Mouse (Mus musculus): ENCODE results near the gene Wwox. TPM values are rescaled to one million over a fixed set of nuclear protein-coding genes. Genes with fewer than 3 reads are reported as not detected.

Wwox gene
- polyA plus RNA-seq, 1 experiment, result 11.6 TPM

DNA sequence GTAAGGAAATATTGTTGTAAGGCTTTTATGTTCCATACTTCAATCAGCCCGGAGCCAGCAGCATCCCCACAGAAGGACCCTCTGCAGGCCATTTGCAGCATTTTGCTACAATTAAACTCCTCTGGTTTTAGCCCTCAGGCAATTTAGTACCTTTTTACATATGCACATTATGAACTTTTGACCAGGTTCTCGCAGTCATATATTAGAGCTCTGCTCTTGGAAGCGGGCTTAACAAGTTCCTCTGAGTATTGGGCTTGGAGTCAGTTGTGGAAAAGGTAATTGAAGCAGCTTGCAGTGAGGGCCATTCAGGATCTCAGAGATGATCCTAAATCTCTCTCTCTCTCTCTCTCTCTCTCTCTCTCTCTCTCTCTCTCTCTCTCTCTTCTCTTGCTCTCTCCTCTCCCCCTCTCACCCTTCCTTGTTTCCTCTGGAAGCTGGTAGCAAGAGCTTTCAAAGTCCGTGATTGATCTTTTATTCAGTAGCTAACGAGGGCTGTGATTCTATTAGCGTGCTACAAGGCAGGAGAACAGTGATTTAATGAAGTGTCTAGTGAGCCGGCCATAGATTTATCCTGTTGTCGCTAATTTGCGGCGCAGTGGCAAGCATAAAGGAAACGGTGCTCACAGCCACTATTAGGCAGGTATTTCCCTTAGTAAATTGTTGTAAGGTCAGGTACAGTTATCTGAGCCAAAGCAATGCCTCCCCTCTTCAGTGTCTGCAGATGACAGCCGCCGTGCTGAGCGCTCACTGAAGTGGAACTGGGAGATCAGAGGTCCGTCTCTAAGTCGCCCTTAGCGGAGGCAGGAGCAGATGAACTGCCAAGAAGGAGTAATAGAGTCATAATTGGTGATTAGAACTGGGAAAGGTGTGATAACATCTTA is 292.0 kb downstream of the Wwox start:
- no peak for DNase-seq (ENCODE audit: low read depth)

DNA sequence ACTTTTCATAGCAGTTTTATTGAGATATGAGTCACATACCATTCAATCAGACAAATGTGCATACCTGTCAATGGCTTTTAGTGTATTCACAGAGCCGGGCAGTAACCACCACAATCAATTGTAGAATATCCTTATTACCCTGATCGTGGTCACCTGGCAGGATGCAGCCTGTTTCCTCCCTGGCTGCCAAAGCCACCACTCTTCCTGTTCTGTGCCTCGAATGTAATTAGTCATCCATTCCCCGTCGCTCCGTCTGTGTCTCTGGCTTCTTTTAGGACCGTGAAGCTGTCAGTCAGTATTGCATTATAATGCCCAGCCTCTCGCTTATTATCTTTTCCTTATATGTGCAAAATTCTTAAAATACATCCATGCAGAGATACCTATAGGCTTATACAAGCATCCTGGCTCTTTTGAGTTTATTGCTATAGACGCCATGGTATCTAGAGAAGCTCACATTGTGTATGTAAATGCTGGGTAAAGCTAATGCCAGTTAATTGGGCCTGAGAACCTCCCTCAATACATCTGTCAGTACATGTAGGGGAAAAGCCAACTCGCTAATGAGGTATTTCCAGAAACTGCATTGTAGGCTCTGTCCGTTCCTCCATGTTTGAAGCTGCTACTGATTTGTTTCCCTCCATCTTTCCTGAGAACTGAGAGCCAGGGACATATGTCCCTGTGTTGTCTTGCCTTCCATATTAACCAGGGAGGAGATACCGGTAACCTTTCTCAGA is 303.9 kb downstream of the Wwox start:
- DNase-seq (ENCODE audit: low read depth), result no peak

DNA sequence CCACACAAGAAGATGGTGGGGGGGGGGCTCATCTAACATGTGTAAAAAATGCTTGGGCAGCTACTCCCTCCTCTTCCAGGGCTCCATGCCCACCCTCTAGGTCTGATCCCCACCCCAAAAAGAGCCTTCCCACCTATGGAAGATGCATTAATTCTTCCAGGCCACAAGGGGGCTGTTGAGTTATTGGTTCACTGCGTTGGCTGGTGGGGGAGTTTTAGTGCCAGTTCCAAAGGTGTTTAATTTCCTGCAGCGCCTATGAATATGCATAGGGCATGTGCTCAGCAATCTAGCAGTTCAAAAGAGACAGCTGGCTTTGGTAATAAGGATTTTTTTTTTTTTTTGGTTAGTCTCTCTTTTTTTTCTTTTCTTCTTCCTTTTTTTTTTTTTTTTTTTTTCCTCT is 306.9 kb downstream of the Wwox start:
- no peak for DNase-seq (ENCODE audit: low read depth)

DNA sequence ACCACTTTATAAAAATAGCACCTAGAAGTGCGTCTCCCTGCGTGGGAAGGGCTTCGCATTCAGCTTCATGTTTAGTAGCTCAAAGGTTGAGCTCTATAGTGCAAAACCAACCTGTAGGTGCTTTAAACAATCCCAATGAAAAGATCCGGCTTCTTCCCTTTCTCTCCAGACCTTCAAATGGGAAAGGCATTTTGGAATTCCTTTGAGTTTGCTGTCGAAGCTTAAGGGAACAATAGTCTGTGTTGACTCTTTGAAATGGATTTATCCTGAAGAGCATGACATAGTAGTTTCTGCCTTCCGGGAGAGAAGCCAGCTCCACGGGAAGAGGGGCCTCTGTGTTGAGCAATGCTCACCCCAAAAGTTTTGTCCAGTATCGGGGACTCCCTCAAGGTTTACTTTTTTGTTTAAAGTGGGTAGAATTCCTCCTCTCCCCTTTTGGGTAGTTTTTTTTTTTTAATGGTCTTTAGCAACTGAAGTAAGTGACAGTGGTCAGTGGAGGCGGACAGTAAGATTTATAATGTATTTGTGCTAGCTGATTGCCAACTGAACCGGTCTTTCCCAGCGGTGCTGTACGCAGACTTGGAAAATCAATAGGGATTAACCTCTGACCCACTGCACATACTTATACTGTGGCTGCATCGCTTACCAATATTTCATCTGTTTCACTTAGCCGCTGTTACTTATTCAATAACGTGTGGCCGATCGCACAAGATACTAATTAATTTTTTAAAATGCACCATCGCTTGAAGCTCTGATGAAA is 312.1 kb downstream of the Wwox start:
- DNase-seq (ENCODE audit: low read depth), result peak; percentile 22

DNA sequence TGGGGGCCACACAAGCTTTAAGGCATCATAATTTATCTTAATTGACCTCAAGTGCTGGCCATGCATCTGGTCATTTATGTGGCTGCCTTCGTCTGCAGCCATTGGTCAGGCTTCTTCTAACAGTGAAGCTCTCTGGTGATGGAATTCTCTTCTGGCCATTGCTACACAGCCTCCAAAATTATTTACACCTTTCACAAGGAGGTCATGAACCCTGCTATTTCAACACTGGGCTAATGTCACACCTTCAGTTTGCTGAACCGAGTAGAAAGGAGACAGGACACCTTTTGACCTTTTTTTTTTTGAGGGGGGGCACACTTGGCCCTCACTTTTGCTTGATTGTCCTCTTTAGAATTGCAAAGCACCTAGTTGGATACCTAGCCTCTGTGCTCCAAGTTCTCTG is 320.2 kb downstream of the Wwox start:
- DNase-seq (ENCODE audit: low read depth), result no peak

DNA sequence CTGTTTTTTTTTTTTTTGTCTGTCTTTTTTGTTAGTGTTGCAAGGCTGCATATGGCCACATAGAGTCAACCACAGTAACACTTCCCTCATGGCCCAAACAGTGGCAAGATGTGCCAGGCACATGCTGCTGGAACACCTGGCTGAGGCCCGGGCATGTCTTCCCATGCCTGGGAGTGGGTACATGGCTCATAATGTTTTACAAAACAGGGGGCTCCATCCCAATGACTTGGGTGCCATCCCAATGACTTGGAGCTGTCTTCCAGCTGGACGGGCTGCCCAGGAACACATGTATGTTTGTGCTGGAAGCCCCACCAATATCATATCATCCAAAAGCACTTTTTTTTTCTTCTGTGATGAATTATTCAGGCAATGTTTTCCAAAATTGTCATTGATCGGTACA is 329.1 kb downstream of the Wwox start:
- no peak for DNase-seq (ENCODE audit: low read depth)

DNA sequence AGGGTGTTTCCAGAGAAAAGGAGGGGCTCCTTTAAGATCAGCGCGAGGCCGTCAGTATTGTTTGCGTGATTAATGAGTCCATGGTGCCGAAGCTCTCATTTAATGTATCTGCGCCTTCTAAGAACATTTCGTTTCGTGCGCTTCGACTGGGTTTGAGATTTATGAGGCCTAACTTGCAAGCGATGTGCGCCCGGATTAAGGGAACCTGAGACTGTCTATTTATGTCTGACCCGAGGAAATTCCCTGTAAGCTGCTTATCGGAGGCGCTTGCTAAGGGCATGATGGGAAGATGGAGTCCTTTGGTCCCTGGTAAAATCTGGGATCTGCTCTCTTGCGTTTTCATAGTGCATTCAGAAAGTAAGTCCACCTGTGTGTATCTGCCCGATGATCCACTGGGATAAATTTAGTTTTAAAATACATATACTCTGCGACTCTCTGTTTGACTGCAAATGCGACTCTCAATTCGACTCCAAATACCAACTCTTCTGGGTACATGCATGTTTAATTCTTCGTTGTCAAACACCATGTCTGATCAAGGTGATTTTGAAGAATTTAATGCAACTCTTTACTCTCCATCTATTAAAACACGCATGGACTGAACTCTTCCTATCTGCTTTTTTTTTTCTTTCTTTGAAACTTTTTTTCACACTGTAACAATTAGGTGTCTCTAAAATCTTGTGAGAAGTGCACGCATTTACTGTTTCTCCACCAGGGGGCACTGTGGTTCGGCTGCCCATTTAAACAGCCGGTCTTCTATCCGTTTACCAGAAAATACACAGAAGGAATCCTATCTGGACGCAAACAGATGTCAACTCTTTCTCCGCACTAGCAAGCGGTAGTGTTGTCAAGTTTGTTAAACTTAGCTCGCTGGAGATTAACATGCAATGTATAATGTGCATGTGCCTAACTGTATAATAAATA is 331.7 kb downstream of the Wwox start:
- DNase-seq (ENCODE audit: low read depth), result no peak

DNA sequence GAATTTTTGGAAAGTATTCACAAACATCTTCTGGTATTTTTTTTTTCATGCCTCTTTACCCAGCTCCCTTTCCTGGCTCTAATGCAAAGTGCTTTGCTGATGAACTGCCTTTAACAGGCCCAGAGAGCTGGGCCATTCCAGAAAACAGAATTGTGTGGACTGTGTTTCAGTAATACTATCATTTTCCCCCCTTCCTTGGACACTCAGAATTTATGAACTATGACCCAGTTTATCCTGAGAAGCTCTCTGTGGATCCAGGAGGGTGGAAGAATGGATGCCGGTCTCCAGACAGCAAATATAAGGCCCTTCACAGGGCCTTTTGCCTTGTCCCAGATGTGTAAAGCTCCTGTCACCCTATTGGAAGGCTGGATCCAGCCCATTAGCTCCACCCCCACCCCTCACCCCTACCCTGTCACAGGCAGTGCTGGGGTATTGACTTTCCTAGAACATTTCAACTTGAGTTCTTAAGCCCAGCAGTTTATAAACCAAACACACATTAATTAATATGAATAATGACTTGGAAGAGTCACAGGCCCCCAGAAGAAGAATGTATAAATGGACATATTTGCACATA is 332.9 kb downstream of the Wwox start:
- DNase-seq (ENCODE audit: low read depth), result no peak

DNA sequence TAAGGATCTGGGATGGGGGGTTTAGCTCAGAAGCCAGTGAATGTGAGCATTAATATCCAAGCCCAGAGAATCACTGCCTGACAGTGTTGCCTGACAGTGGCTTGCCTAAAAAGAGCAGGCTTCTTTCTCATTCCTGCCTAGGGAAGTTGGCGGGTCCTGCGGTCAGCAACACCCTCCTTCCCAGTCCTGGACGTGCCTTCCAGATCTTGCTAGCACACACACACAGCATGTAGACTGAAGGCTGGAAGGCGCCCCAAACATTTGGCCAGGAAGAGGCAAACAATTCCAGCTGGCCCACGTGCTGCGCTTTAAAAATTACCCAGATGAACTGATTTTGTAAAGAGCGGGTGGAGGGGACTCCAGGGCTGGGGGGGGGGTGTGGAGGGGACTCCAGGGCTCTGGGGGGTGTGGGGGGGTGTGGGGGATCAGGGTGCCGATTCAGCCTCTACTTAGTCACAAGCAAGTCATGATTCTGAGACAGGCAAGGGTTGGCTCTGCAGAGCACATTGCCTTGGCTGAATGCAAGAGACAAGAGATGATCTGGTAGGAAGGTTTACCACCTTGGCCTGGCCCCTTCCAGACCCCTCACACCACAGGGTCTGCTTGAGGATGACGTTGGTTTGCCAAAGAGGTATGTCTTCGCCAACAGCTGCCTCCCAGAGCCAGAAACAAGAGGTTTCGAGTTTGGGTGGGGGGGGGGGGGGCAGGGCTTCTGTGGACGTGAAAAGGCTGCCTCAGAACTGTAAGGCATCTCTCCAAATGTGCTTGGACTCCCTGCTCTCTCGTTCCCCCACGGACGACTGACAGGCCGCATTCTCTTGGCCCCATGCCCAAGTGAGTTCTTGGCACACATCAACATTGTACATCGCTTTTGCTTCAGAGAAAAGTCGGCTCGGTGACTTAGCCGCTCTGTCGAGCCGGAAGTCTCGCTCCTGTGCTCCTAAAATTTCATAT is 334.3 kb downstream of the Wwox start:
- no peak for DNase-seq (ENCODE audit: low read depth)

DNA sequence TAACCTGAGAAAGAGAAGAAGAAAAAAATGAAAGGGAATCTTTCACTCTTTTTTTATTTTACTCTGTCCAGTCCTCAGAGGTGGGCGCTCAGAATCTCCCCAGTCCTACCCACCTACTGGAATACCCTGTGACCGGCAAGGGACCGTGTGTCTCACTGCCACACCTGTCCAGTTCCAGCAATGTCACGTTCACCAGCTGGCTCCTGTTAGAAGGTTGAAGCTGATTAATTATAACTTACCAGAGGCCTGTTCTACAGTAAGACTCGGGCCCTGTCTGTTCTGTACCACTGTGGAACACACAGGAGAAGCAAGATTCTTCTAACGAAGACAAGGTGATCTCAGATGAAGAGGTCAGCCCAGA is 334.9 kb downstream of the Wwox start:
- no peak for DNase-seq (ENCODE audit: low read depth)

DNA sequence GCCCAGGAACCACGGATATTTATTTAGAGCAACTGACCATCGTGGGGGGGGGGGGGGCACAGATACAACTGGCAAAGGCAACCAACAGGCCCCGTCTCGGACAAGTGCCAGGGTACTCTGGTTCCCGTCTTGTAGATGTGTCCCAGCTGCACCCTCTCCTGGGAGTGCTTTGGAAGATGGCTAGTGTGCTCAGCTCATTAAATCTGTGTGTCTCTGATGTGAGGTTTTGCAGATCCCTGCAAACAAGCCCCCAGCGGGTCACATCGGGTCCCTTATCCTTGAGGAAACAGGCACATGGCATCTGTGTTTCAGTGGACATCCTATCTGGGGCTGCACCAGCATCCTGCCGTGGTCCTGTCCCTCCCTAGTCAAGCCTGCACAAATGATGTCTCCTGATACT is 336.1 kb downstream of the Wwox start:
- no peak for DNase-seq (ENCODE audit: low read depth)

DNA sequence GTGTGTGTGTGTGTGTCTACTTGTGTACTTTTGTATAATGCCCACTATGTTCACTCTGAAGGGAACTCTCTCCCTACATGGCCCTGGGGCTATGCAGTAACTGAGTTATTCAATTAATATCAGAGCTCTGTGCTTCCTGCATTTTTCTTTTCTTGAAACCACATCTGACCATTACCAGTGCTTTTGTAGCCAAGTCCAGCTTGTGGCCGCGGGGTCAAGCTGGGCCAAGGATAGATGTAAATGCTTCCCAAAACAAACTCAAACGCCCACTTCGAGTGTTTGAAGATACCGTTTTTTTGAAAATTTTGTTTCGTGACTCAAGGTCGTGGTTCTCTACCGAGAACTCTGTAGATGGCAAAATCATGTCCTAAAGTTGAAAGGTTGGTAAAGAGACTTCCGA is 337.2 kb downstream of the Wwox start:
- no peak for DNase-seq (ENCODE audit: low read depth)

DNA sequence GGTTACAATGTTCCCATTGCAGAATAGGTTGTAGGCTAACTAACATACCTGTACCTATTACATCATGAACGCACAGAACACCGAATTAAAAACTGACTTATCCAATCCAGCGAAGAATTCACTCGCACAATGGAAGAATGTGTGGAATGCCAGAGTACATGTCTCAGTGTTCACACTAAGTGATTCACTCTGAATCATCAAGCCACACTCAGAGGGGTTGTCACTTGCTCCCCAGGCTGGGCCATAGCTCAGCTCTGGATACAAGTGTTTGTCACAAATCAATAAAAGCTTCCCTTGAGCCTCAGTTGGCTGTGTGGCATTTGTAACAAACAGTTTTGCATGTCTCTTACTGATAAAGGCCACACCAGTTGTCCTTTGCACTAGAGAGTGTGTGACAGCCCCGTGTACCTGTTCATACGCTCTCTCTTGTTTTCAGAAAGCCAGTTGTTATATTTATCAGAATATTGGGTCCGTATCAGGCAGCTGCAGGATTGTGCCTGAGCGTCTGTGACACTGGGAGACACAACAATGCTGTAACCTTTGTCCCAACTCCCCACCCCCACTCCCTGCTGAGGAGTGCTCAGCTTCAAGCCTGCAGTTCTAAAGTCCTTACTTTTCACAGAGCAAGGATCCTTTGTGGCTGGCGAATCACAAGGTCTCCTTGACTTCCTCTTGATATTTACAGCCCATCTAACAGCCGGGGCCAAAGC is 338.0 kb downstream of the Wwox start:
- DNase-seq (ENCODE audit: low read depth), result no peak

DNA sequence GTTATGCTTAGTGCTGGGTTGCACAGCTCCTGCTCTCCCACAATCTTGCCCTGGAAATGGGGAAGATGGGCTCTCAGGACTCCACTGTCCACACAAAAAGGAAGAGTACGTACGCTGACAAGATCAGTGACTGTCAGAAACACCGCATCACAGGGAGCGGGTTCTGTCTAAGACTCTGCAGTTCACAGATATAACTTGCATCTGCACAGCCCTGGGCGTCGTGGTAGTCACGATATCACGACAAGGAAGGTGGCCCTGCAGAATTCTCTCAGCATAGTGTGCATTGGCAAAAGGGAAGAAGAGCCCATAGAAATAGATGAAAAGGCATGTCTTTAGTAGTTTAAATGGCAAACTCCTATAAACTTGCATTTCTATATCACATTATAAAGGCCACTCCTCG is 339.5 kb downstream of the Wwox start:
- DNase-seq (ENCODE audit: low read depth), result no peak

DNA sequence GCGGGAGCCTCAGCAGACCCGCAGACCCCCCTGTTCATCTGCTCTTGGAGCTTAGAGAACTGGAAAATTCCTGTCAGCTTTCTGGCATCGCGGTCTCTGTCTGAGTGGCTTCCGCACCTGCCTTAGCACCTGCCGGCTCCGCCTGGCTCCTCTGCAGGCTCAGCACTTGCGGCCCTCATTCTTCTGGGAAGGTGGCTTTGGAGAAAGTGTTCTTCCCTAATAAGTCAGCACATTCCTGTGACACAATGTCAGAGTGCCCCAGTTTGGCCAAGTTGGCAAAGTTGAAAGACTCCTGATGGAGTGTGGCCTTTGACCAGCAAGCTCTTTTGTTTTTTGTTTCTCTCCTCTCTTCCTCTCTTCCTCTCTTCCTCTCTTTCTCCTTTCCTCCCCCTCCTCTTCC is 343.9 kb downstream of the Wwox start:
- no peak for DNase-seq (ENCODE audit: low read depth)

DNA sequence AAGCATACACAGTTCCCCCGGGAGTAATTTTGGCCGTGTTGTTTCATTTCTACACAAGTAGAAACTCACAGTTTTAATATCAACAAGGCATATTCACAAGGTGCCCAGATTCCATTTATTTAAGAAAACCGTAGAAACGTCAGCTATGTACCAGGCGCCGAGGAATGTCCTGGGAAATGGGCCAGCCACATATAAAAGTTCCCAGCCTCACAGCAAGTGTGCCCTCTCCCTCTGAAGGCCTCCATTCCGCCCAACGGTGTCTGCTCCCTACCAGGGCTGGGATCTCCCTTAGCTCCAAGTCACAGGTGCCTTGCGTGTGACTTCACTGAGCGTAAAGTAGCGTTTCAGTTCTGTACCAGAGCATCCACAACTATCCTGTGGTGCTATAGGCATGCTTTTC is 346.4 kb downstream of the Wwox start:
- DNase-seq (ENCODE audit: low read depth), result no peak

DNA sequence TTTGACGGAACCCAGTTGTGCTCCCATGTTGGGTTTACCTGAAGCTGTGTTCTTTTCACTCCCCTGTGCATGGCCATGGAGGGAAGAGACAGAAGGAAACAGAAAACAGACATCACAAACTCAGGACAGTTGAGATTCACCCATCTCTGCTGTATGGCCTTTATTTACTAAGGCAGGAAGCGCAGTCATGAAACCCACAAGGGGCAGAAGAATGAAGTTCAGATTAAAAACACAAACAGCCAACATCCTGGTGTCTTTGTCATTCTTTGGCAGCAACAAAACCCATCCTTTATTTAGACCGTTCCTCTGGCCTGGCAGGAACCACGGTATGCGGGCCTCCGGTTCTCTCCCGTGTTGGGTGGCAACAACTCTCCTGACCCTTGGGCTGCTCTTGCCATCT is 350.2 kb downstream of the Wwox start:
- no peak for DNase-seq (ENCODE audit: low read depth)

DNA sequence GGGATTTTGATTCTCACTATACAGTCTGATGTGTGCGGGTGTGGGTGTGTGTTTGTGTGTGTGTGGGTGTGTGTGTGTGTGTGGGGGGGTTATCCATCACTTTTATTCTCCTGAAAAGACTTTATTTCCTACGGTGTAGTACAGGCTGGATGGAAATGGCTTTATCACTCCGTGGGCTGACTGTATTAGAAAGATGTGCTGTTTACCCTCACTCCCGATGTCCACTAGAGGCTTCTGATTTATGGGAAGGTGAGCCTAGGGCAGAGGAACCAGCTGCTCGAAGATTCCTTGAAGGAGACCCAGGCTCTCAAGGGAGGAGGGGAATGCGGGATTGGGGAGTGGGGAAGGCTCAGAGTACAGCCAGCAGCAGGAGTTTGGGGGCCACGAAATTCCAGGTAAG is 351.3 kb downstream of the Wwox start:
- no peak for DNase-seq (ENCODE audit: low read depth)

DNA sequence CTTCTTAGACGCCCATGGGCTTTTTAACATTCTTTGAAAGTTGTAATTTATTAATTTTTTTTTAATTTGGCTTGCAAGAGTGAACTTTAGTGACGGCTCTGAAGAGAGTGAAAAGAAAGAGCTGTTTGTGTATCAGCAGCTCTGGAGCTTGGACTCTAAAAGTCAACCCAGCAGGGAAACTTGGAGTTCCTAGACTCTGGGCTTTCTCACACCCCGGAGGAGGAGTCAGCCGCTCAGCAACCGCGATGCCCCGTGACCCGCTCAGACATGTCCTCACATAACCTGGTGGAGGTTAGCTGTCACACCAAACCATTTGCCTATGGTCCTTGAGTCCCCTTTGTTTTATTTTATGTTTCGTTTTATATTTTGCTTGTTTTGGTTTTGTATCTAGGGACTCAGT is 354.2 kb downstream of the Wwox start:
- no peak for DNase-seq (ENCODE audit: low read depth)

Measured in gonadal fat pad, adult 2 months (tissue).